Mouse (Mus musculus): ENCODE results near the gene Pfn1. TPM values are rescaled to one million over a fixed set of nuclear protein-coding genes. Genes with fewer than 3 reads are reported as not detected.
A peak's percentile ranks its signal among the peaks of the same experiment; 100 is the strongest.

The Pfn1 gene
- 1,225 and 1,312 TPM in 2 replicates for polyA plus RNA-seq (2015; fragmentation: Nextera tagmentation; extraction: Ambion mirVana)

GRCm38 (mm10) chr11:70654198-70654922 is at the start of gene Pfn1:
Gene Pfn1 (minus strand): TSS chr11:70654644.
- peak; percentile 30 for ATAC-seq (replicated peaks; ENCODE audit: extremely low read depth, insufficient read depth, low FRiP score)

DNA sequence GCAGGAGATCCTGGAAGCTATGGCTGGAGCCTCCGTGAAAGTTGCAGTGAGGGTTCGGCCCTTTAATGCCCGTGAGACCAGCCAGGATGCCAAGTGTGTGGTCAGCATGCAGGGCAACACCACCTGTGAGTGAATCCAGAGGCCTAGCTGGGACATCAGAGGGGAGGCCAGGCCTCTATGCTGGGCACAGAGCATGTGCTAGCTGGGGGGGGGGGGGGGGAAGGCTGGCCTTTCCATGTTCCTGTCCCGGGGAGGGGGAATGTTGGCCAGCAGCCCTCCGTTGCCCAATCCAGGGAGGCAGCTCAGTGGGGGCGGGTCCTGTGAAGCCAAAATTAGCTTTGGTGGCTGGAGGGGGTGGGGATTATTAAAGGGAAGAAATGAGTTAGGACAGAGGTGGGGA is 48.3 kb upstream of the Pfn1 start:
- peaks cover 39% of the 10 kb centered on the region for H3K36me3 ChIP-seq (ENCODE audit: control insufficient read depth, insufficient read depth)
- H3K9me3 ChIP-seq (replicated peaks; ENCODE audit: control insufficient read depth, low read length) = no peaks in the 10 kb centered on the region
- peaks cover 21% of the 10 kb centered on the region for H3K4me1 ChIP-seq (ENCODE audit: control insufficient read depth, insufficient read depth, low read length)
- 33% methylated on average over 6 of the region's 6 CpGs for WGBS
- H3K27ac ChIP-seq (ENCODE audit: low read length) = peak overlapping the region; percentile 95
- ATAC-seq (replicated peaks; ENCODE audit: extremely low read depth, insufficient read depth, low FRiP score) = peak; percentile 49
- H3K4me2 ChIP-seq (ENCODE audit: low read depth, low read length) = peak overlapping the region; percentile 78
- no peaks in the 10 kb centered on the region for H3K27me3 ChIP-seq (ENCODE audit: control insufficient read depth, insufficient read depth, low read length)
- peak overlapping the region; percentile 81 for H3K4me3 ChIP-seq (ENCODE audit: low read length)
- H3K9ac ChIP-seq (ENCODE audit: low read length) = peak overlapping the region; percentile 93

More at GRCm38 (mm10) chr11:70654198-70654922, at the start of gene Pfn1:
- 0% methylated on average over 59 of the region's 61 CpGs for WGBS
- H3K27me3 ChIP-seq (ENCODE audit: control insufficient read depth, insufficient read depth, low read length) = no peaks in the 10 kb centered on the region
- peak within 1 kb of the TSS; percentile 91 for H3K9ac ChIP-seq (ENCODE audit: low read length)
- peak within 1 kb of the TSS; percentile 74 for H3K4me3 ChIP-seq (ENCODE audit: low read length)
- H3K36me3 ChIP-seq (ENCODE audit: control insufficient read depth, insufficient read depth) = peaks cover 32% of the 10 kb centered on the region
- H3K9me3 ChIP-seq (replicated peaks; ENCODE audit: control insufficient read depth, low read length) = no peaks in the 10 kb centered on the region
- H3K4me1 ChIP-seq (ENCODE audit: control insufficient read depth, insufficient read depth, low read length) = peaks cover 42% of the 10 kb centered on the region
- H3K4me2 ChIP-seq (ENCODE audit: low read depth, low read length) = peak within 1 kb of the TSS; percentile 92
- peak within 1 kb of the TSS; percentile 96 for H3K27ac ChIP-seq (ENCODE audit: low read length)

DNA sequence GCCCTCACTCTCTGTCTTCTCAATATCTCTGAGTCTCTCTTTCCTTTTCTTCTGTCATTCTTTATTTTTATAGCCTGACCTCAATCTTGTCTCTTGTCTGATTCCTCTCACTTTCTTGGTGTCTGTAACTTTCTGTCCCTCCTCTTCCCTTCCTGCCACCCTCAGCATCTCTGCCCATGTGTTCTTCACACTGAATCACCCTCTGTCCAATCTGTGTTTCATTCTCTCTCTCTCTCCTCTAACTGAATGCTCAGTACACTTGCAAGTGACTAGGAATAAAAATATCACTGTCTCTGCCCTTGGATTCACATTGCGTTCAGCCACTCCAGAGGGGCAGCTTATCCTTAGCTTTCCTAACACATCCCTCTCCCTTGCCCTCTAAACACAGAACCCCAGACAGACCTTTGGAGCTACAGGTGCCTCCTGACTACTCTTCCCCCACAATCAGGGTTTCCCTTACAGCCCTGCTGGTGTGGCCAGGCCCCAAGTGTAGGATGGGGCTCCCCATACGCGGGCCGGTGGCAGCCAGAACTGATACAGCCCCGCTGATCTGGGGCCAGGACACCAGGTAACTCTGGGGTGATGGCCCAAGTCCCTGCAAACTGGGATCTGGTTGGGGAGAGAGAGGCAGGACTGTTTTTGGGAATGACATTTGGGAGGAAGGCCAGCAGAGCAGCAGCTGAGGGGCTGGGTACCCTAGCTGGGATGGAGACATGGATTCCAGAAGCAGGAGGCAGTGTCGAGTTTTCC is 47.7 kb upstream of the Pfn1 start:
- Histone ChIP-seq H3K4me2 (ENCODE audit: low read depth, low read length) (peak overlapping the region; percentile 78), H3K9ac (ENCODE audit: low read length) (peak overlapping the region; percentile 93), H3K27ac (ENCODE audit: low read length) (peak overlapping the region; percentile 95), H3K27me3 (ENCODE audit: control insufficient read depth, insufficient read depth, low read length) (no peaks in the 10 kb centered on the region), H3K36me3 (ENCODE audit: control insufficient read depth, insufficient read depth) (peaks cover 33% of the 10 kb centered on the region), H3K4me3 (ENCODE audit: low read length) (peak overlapping the region; percentile 81), H3K9me3 (replicated peaks; ENCODE audit: control insufficient read depth, low read length) (no peaks in the 10 kb centered on the region), H3K4me1 (ENCODE audit: control insufficient read depth, insufficient read depth, low read length) (peaks cover 21% of the 10 kb centered on the region)
- ATAC-seq (replicated peaks; ENCODE audit: extremely low read depth, insufficient read depth, low FRiP score) = no peak
- WGBS = 48% methylated on average over 6 of the region's 6 CpGs

DNA sequence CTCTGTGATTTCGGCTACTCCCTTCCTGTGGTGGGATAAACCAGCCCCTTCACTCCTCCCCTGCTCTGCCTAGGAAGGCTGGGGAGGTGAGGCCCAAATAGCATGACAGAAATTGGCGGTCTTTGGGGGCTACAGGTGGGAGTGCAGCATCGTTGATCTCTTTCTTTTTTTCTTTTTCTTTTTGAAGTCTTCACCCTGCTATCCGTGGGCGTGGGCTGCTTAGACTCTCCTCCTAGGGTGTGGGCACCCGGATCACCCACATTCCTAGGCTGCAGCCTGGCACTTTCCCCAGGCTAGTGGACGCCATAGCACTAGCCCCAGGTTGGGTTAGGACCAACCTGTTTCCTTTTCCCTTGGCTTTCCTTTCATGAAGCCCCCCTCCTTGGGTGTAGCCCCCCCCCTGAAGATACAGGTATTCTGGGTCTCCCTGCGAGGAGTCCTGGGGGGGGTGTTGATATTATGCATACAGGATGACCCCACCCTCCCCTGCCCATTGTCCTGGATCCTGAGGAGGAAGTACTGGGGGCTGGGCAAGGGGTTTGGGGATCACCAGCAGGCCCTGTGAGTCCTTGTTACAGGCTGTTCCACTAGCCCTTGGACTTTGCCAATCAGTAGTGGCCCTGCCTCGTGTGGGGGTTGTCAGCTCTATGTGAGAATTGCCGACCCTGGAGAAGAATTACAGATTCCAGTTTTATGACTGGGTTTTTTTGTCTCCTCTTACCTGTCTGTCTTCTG is 46.9 kb upstream of the Pfn1 start:
- no peaks in the 10 kb centered on the region for H3K27me3 ChIP-seq (ENCODE audit: control insufficient read depth, insufficient read depth, low read length)

DNA sequence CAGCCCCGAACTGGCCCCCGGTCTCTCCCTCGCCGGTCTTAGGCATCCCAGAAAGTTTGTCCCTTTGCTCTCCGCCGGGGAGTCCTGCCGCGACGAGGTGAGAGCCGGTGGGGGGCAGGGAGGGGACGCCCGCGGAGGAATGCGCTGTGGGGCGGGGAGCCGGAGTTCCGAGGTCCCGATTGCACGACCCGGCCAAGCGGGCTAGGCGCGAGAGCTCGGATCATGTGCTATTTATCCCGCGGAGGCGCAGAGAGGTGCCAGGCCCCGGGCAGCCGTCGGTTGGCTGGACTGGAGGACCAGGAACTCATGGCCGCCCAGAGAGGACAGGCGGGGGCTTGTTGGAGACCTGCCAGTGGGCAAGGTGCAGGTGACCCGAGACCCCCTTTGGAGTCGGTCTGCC is 46.2 kb upstream of the Pfn1 start:
- Histone ChIP-seq H3K9me3 (replicated peaks; ENCODE audit: control insufficient read depth, low read length) (no peaks in the 10 kb centered on the region), H3K27me3 (ENCODE audit: control insufficient read depth, insufficient read depth, low read length) (no peaks in the 10 kb centered on the region), H3K4me1 (ENCODE audit: control insufficient read depth, insufficient read depth, low read length) (peaks cover 21% of the 10 kb centered on the region), H3K27ac (ENCODE audit: low read length) (peak overlapping the region; percentile 95), H3K36me3 (ENCODE audit: control insufficient read depth, insufficient read depth) (peaks cover 20% of the 10 kb centered on the region), H3K4me2 (ENCODE audit: low read depth, low read length) (peak overlapping the region; percentile 78), H3K4me3 (ENCODE audit: low read length) (peak overlapping the region; percentile 81), H3K9ac (ENCODE audit: low read length) (peak overlapping the region; percentile 93)
- WGBS = under 1% methylated on average over 34 of the region's 34 CpGs
- ATAC-seq (replicated peaks; ENCODE audit: extremely low read depth, insufficient read depth, low FRiP score) = peak; percentile 52

More for the DNA sequence above, 46.9 kb upstream of the Pfn1 start:
- Histone ChIP-seq H3K9me3 (replicated peaks; ENCODE audit: control insufficient read depth, low read length) (no peaks in the 10 kb centered on the region), H3K4me3 (ENCODE audit: low read length) (peak overlapping the region; percentile 81), H3K36me3 (ENCODE audit: control insufficient read depth, insufficient read depth) (peaks cover 26% of the 10 kb centered on the region), H3K27ac (ENCODE audit: low read length) (peak overlapping the region; percentile 95), H3K9ac (ENCODE audit: low read length) (peak overlapping the region; percentile 93), H3K4me2 (ENCODE audit: low read depth, low read length) (peak overlapping the region; percentile 78), H3K4me1 (ENCODE audit: control insufficient read depth, insufficient read depth, low read length) (peaks cover 21% of the 10 kb centered on the region)
- WGBS = 12% methylated on average over 10 of the region's 10 CpGs
- no peak for ATAC-seq (replicated peaks; ENCODE audit: extremely low read depth, insufficient read depth, low FRiP score)

GRCm38 (mm10) chr11:70699722-70700556 is 45.5 kb upstream of the Pfn1 start, which contains the start of the genes Inca1 and Kif1c:
Gene Inca1 (minus strand): TSS chr11:70700155.
Gene Kif1c (plus strand): TSS chr11:70700548.
- H3K27ac ChIP-seq (ENCODE audit: low read length) = peak within 1 kb of the TSS; percentile 95
- H3K9me3 ChIP-seq (replicated peaks; ENCODE audit: control insufficient read depth, low read length) = no peaks in the 10 kb centered on the region
- peak within 1 kb of the TSS; percentile 78 for H3K4me2 ChIP-seq (ENCODE audit: low read depth, low read length)
- 2% methylated on average over 69 of the region's 69 CpGs for WGBS
- H3K27me3 ChIP-seq (ENCODE audit: control insufficient read depth, insufficient read depth, low read length) = no peaks in the 10 kb centered on the region
- ATAC-seq (replicated peaks; ENCODE audit: extremely low read depth, insufficient read depth, low FRiP score) = peak; percentile 89
- H3K4me3 ChIP-seq (ENCODE audit: low read length) = peak within 1 kb of the TSS; percentile 81
- peak within 1 kb of the TSS; percentile 93 for H3K9ac ChIP-seq (ENCODE audit: low read length)
- peaks cover 14% of the 10 kb centered on the region for H3K36me3 ChIP-seq (ENCODE audit: control insufficient read depth, insufficient read depth)
- peaks cover 21% of the 10 kb centered on the region for H3K4me1 ChIP-seq (ENCODE audit: control insufficient read depth, insufficient read depth, low read length)

DNA sequence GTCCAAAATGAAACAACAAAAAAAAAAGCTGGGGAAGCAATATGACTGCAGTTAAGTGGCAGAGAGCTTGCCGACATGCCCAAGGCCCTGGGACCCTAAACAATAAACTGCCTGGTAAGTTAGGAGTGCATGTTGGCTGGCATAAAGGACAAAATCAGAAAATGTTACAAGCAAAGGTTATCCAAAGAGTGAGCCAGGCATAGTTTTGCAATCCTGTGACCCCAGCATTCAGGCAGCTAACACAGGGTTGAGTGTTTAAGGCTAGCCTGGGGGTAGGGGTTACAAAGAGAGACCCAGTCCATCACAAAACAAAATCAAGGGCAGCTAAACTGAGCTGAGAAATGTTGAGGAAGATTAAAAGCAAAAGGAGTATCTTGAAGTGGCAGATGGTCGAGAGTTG is 44.6 kb upstream of the Pfn1 start:
- no peak for ATAC-seq (replicated peaks; ENCODE audit: extremely low read depth, insufficient read depth, low FRiP score)
- 76% methylated on average over 2 of the region's 2 CpGs for WGBS
- Histone ChIP-seq H3K4me3 (ENCODE audit: low read length) (no peak overlapping the region), H3K36me3 (ENCODE audit: control insufficient read depth, insufficient read depth) (peaks cover 5% of the 10 kb centered on the region), H3K9me3 (replicated peaks; ENCODE audit: control insufficient read depth, low read length) (no peaks in the 10 kb centered on the region), H3K27me3 (ENCODE audit: control insufficient read depth, insufficient read depth, low read length) (no peaks in the 10 kb centered on the region), H3K4me1 (ENCODE audit: control insufficient read depth, insufficient read depth, low read length) (peaks cover 21% of the 10 kb centered on the region), H3K9ac (ENCODE audit: low read length) (no peak overlapping the region), H3K27ac (ENCODE audit: low read length) (no peak overlapping the region), H3K4me2 (ENCODE audit: low read depth, low read length) (no peak overlapping the region)

GRCm38 (mm10) chr11:70697376-70697775 is 42.9 kb upstream of the Pfn1 start:
- ATAC-seq (replicated peaks; ENCODE audit: extremely low read depth, insufficient read depth, low FRiP score) = no peak
- no peak overlapping the region for H3K27ac ChIP-seq (ENCODE audit: low read length)
- no peak overlapping the region for H3K9ac ChIP-seq (ENCODE audit: low read length)
- 73% methylated on average over 3 of the region's 3 CpGs for WGBS
- H3K9me3 ChIP-seq (replicated peaks; ENCODE audit: control insufficient read depth, low read length) = no peaks in the 10 kb centered on the region
- H3K27me3 ChIP-seq (ENCODE audit: control insufficient read depth, insufficient read depth, low read length) = no peaks in the 10 kb centered on the region
- peaks cover 10% of the 10 kb centered on the region for H3K4me1 ChIP-seq (ENCODE audit: control insufficient read depth, insufficient read depth, low read length)
- no peak overlapping the region for H3K4me3 ChIP-seq (ENCODE audit: low read length)
- H3K36me3 ChIP-seq (ENCODE audit: control insufficient read depth, insufficient read depth) = no peaks in the 10 kb centered on the region
- H3K4me2 ChIP-seq (ENCODE audit: low read depth, low read length) = no peak overlapping the region

Data from heart, embryonic 16.5 days (tissue).